In the genomic region with DNA sequence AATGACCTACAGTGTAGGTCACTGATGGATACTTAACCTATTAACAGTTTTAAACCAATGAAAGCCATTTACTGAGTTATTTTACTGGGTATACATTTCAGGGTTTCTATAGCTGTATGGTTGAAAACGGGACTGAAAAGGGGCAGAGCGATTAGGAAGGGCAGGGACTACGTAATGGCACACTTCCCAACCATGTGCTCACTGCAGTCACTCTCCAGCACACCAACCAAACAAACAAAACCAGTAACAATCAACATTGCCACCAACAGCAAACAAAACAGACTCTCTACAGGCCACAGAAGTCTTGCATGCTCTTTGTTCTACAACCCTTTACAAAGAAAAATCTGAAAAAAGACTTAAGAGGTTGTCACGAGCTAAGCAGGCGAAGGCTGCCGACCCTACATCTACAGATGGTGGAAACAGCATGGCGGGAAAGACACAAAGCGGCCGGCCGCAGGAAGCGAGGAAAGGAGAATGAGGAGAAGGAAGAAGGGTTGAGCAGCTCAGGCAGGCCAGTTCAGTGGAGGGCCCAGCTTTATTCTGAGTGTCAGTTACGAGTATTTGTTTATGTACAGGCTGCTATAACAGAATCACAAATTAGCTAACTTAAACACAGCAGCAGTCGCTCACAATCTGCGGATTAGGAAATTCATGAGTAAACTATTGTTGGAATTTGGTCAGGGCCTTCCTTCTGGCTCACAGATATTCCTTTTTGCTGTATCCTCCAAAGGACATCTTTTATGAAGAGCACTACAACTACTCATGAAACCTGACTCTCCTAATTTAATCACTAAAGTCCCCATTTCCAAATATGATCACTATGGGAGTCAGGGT, we compare ENCODE assay signal across 14 mouse cellular contexts. TPM values are rescaled to one million over a fixed set of nuclear protein-coding genes. Genes with fewer than 3 reads are reported as not detected.
DNase-seq lines count a peak whose midpoint lies in the region; ATAC-seq and TF ChIP-seq lines count a peak whose summit lies in the region.
"Had no signal": no experiment of that assay in that cellular context is flagged by ENCODE, and none has a peak within 500 bp of the region (broad histone marks: within the 10 kb centered on the region; RNA-seq: fewer than 3 reads in every experiment).

No protein-coding gene starts in this region.

- 75% methylated on average over 14 of the region's 14 CpGs for WGBS in hindbrain, embryonic 10.5 days
- 61% methylated on average over 14 of the region's 14 CpGs for WGBS in hindbrain, embryonic 16.5 days
- WGBS in liver, embryonic 15.5 days (ENCODE audit: insufficient replicate concordance), result 72% methylated on average over 14 of the region's 14 CpGs
- 84% methylated on average over 14 of the region's 14 CpGs for WGBS in liver, embryonic 11.5 days
- 55% methylated on average over 14 of the region's 14 CpGs for WGBS in hindbrain, postnatal 0 days

- DNase-seq in hindbrain, embryonic 10.5 days (ENCODE audit: low spot score), result no peak
- no peak for DNase-seq in liver, embryonic 11.5 days (ENCODE audit: low spot score)
- DNase-seq in hindbrain, postnatal 0 days (ENCODE audit: low spot score), result no peak
- no peak for DNase-seq in left cerebral cortex, adult 18-20 months (ENCODE audit: low spot score in 2 of 2)
- DNase-seq in frontal cortex, postnatal 36 days (ENCODE audit: low spot score in 2 of 2), result no peak
- DNase-seq: heart, adult 2 months; heart, postnatal 14 days; kidney, postnatal 14 days; liver, embryonic 13.5 days had no signal

- H3K9me3 ChIP-seq in hindbrain, embryonic 10.5 days, result no peaks in the 10 kb centered on the region
- H3K9me3 ChIP-seq in hindbrain, embryonic 16.5 days (ENCODE audit: control insufficient read depth, low read length), result no peaks in the 10 kb centered on the region
- H3K9me3 ChIP-seq in liver, embryonic 15.5 days (replicated peaks), result no peaks in the 10 kb centered on the region
- H3K9me3 ChIP-seq in liver, embryonic 11.5 days (ENCODE audit: control insufficient read depth, low read length), result no peaks in the 10 kb centered on the region
- no peaks in the 10 kb centered on the region for H3K9me3 ChIP-seq in hindbrain, postnatal 0 days (ENCODE audit: low read length)
- H3K9me3 ChIP-seq: liver, embryonic 13.5 days; megakaryocyte, embryonic 14.5 days had no signal

- peak overlapping the region; percentile 8; the same call in 1 of the 2 replicates for H3K27ac ChIP-seq in hindbrain, embryonic 10.5 days
- H3K27ac ChIP-seq in hindbrain, embryonic 16.5 days (ENCODE audit: low read depth, low read length), result no peak overlapping the region
- peak overlapping the region; percentile 42; the same call in 1 of the 2 replicates for H3K27ac ChIP-seq in liver, embryonic 15.5 days (replicated peaks)
- H3K27ac ChIP-seq in liver, embryonic 11.5 days (ENCODE audit: low read depth, low read length), result no peak overlapping the region
- H3K27ac ChIP-seq in brown adipose tissue, adult 24 weeks (replicated peaks; ENCODE audit: low read depth, low read length), result 0 out of 2 replicates have a peak overlapping the region, but pooled peaks have one; percentile 17
- H3K27ac ChIP-seq in hindbrain, postnatal 0 days, result 0 out of 2 replicates have a peak overlapping the region, but pooled peaks have one; percentile 3
- H3K27ac ChIP-seq: heart, adult 2 months; left cerebral cortex, adult 2 months had no signal

- no peak for TF ChIP-seq CTCF in hindbrain, postnatal 0 days (IDR thresholded peaks at IDR 0.05; ENCODE audit: low read depth)

- H3K27me3 ChIP-seq in hindbrain, embryonic 10.5 days (ENCODE audit: insufficient read depth, poor library complexity, severe bottlenecking), result no peaks in the 10 kb centered on the region
- H3K27me3 ChIP-seq in hindbrain, embryonic 16.5 days (replicated peaks; ENCODE audit: control insufficient read depth, insufficient read depth, low read length), result no peaks in the 10 kb centered on the region
- no peaks in the 10 kb centered on the region for H3K27me3 ChIP-seq in liver, embryonic 15.5 days
- H3K27me3 ChIP-seq in liver, embryonic 11.5 days (replicated peaks; ENCODE audit: control insufficient read depth, insufficient read depth, low read length), result no peaks in the 10 kb centered on the region
- H3K27me3 ChIP-seq in hindbrain, postnatal 0 days (ENCODE audit: insufficient read depth, low read length), result no peaks in the 10 kb centered on the region
- H3K27me3 ChIP-seq: liver, embryonic 13.5 days; megakaryocyte, embryonic 14.5 days had no signal

- H3K4me3 ChIP-seq in hindbrain, embryonic 10.5 days, result no peak overlapping the region
- H3K4me3 ChIP-seq in hindbrain, embryonic 16.5 days (ENCODE audit: low read length), result no peak overlapping the region
- H3K4me3 ChIP-seq in liver, embryonic 15.5 days (replicated peaks), result no peak overlapping the region
- H3K4me3 ChIP-seq in liver, embryonic 11.5 days (ENCODE audit: low read depth, low read length), result no peak overlapping the region
- no peak overlapping the region for H3K4me3 ChIP-seq in brown adipose tissue, adult 24 weeks (ENCODE audit: insufficient read depth, low read depth, low read length)
- no peak overlapping the region for H3K4me3 ChIP-seq in hindbrain, postnatal 0 days (ENCODE audit: low read length)
- H3K4me3 ChIP-seq: heart, adult 2 months; left cerebral cortex, adult 2 months; liver, embryonic 13.5 days; megakaryocyte, embryonic 14.5 days had no signal

- peaks cover 42% of the 10 kb centered on the region for H3K4me1 ChIP-seq in hindbrain, embryonic 10.5 days (replicated peaks)
- peaks cover 43% of the 10 kb centered on the region for H3K4me1 ChIP-seq in hindbrain, embryonic 16.5 days (ENCODE audit: control insufficient read depth, insufficient read depth, low read depth, low read length)
- H3K4me1 ChIP-seq in liver, embryonic 15.5 days (replicated peaks), result peaks cover 56% of the 10 kb centered on the region
- peaks cover 28% of the 10 kb centered on the region for H3K4me1 ChIP-seq in liver, embryonic 11.5 days (replicated peaks; ENCODE audit: control insufficient read depth, insufficient read depth, low read length)
- peaks cover 37% of the 10 kb centered on the region for H3K4me1 ChIP-seq in brown adipose tissue, adult 24 weeks (ENCODE audit: control insufficient read depth, insufficient read depth, insufficient read length, low read length)
- H3K4me1 ChIP-seq in hindbrain, postnatal 0 days (ENCODE audit: insufficient read depth, low read length), result 0 out of 2 replicates have a peak, but pooled peaks cover 21% of the 10 kb centered on the region

- H3K4me2 ChIP-seq in hindbrain, embryonic 16.5 days (ENCODE audit: low read length), result no peak overlapping the region; the same call in 1 of the 2 replicates
- no peak overlapping the region for H3K4me2 ChIP-seq in liver, embryonic 15.5 days
- H3K4me2 ChIP-seq in liver, embryonic 11.5 days, result no peak overlapping the region
- H3K4me2 ChIP-seq in hindbrain, postnatal 0 days (ENCODE audit: low read depth, low read length), result no peak overlapping the region
- H3K4me2 ChIP-seq: liver, embryonic 13.5 days had no signal

- no peak for ATAC-seq in hindbrain, embryonic 16.5 days
- ATAC-seq in liver, embryonic 15.5 days (ENCODE audit: insufficient read depth), result no peak
- no peak for ATAC-seq in liver, embryonic 11.5 days (replicated peaks; ENCODE audit: low FRiP score)
- no peak for ATAC-seq in hindbrain, postnatal 0 days

- peaks cover 34% of the 10 kb centered on the region for H3K36me3 ChIP-seq in hindbrain, embryonic 10.5 days
- no peaks in the 10 kb centered on the region for H3K36me3 ChIP-seq in hindbrain, embryonic 16.5 days (ENCODE audit: control insufficient read depth, insufficient read depth, low read length)
- H3K36me3 ChIP-seq in liver, embryonic 15.5 days (replicated peaks), result no peaks in the 10 kb centered on the region
- no peaks in the 10 kb centered on the region for H3K36me3 ChIP-seq in liver, embryonic 11.5 days (ENCODE audit: control insufficient read depth, insufficient read depth, low read length)
- H3K36me3 ChIP-seq in hindbrain, postnatal 0 days (ENCODE audit: insufficient read depth, low read length), result no peaks in the 10 kb centered on the region

- no peak overlapping the region for H3K9ac ChIP-seq in hindbrain, embryonic 16.5 days (ENCODE audit: low read depth, low read length)
- no peak overlapping the region for H3K9ac ChIP-seq in liver, embryonic 15.5 days
- H3K9ac ChIP-seq in liver, embryonic 11.5 days (ENCODE audit: low read depth, low read length), result no peak overlapping the region
- H3K9ac ChIP-seq in hindbrain, postnatal 0 days (replicated peaks; ENCODE audit: low read length), result no peak overlapping the region
- H3K9ac ChIP-seq: liver, embryonic 13.5 days had no signal

RNA-seq across cellular contexts. Expression of gene Tnpo1, which starts 12.0 kb away (rescaled TPM):
- polyA plus RNA-seq in hindbrain, embryonic 10.5 days (2016; fragmentation: Nextera tagmentation; extraction: Ambion mirVana), result 72.9 and 74.6 TPM in 2 replicates
- polyA plus RNA-seq in hindbrain, embryonic 16.5 days (2015; fragmentation: Nextera tagmentation; extraction: Ambion mirVana), result 36.2 and 41.4 TPM in 2 replicates
- 20.7 and 20.9 TPM in 2 replicates for polyA plus RNA-seq in liver, embryonic 15.5 days (2015; fragmentation: Nextera tagmentation; extraction: Ambion mirVana)
- 32.2 and 34.9 TPM in 2 replicates for polyA plus RNA-seq in liver, embryonic 11.5 days (2014; fragmentation: Nextera tagmentation; extraction: Ambion mirVana)
- polyA plus RNA-seq in brown adipose tissue, adult 24 weeks (2012; ENCODE audit: insufficient read depth, insufficient read length, missing spikeins), result 27.5 and 36.6 TPM in 2 replicates
- total RNA-seq in hindbrain, postnatal 0 days (2014; rRNA removed), result 75.1 and 79.2 TPM in 2 replicates
- polyA plus RNA-seq in hindbrain, postnatal 0 days (2015; fragmentation: Nextera tagmentation; extraction: Ambion mirVana), result 18.7 and 21.6 TPM in 2 replicates
- total RNA-seq in left cerebral cortex, adult 18-20 months (2021), result 10 to 100 TPM; 63.1 to 65.1 TPM

Comparison
In these comparisons a context has a peak if more than half of its experiments do, and no peak if none do; other contexts are left out.
1. H3K27ac ChIP-seq: peak in hindbrain, embryonic 10.5 days (single experiment), liver, embryonic 15.5 days (single experiment), brown adipose tissue, adult 24 weeks (single experiment) and hindbrain, postnatal 0 days (single experiment); none in hindbrain, embryonic 16.5 days (single experiment) and liver, embryonic 11.5 days (single experiment).